Mouse (Mus musculus) neutrophil, adult 5-6 weeks (primary cell): ENCODE measurements around the gene Hdlbp. TPM values are rescaled to one million over a fixed set of nuclear protein-coding genes. Genes with fewer than 3 reads are reported as not detected.

Experiments used
- total RNA-seq: library from RNA; stranded (forward); fragments of 200-1000 nt; gene quantifications from 2 replicates; pipeline ENCODE4 v1.2.3, GENCODE M21; 2017

Gene Hdlbp
- total RNA-seq, 1 experiment from 2014 or later, result 61.7 TPM

Other genes with a start within 250 kb of the Hdlbp start
- gene Sned1, start 243.0 kb downstream of the Hdlbp start, total RNA-seq, result 0.74 and 1.3 TPM in 2 replicates
- gene Mterf4, start 172.9 kb downstream of the Hdlbp start, total RNA-seq, result 16.6 and 17.8 TPM in 2 replicates
- gene Ppp1r7, start 136.0 kb downstream of the Hdlbp start, total RNA-seq, result 19.1 and 23.9 TPM in 2 replicates
- 0.35 and 3.2 TPM in 2 replicates for gene Pask, start 135.3 kb downstream of the Hdlbp start, total RNA-seq
- gene Ano7, start 104.9 kb downstream of the Hdlbp start, total RNA-seq, result not detected in 2 replicates
- gene Farp2, start 33.3 kb upstream of the Hdlbp start, total RNA-seq, result 1.4 and 1.7 TPM in 2 replicates
- gene Stk25, start 179.8 kb upstream of the Hdlbp start, total RNA-seq, result 50.2 and 53.4 TPM in 2 replicates
- gene Bok, start 206.8 kb upstream of the Hdlbp start, total RNA-seq, result not detected in 2 replicates